8 mouse cellular contexts compared by ENCODE assay signal in the genomic region with DNA sequence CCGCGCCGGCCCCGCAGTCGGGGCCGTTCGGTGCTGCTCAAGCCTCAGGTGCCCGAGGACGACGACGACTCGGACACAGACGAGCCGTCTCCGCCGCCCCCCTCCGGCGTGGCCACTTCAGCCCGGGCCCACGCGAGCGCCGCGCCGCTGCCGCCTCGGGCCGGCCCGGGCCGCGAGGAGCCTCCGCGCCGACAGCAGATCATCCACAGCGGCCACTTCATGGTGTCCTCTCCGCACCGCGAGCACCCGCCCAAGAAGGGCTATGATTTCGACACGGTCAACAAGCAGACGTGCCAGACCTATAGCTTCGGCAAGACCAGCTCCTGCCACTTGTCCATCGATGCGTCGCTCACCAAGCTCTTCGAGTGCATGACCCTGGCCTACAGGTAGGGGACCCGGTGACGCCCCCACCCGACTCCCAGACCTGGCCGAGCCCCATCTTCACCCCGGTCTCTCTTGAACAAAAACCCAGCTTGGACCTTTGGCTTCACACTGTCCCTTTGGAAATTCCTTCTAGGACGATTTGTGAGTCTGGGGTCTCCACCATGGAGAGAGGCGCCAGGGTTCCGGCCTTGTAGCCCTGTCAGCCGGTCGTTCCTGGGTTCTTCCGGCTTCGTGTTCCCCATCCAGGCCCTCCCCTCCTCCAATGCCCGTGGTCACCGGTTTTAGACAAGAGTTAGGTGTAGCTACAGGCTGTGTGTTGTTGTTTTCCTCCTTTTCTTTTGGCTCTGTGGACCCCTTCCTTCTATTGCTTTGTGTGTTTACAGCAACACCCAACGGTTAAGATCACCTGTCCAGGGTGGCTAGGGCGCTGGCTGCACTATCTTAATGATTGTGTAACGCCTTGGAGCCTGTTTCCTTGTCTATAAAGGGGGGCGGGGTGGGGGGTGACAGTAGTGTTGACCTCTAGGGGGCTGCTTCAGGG. TPM values are rescaled to one million over a fixed set of nuclear protein-coding genes. Genes with fewer than 3 reads are reported as not detected.
DNase-seq lines count a peak whose midpoint lies in the region; ATAC-seq and TF ChIP-seq lines count a peak whose summit lies in the region.

No protein-coding gene starts in this region.

- H3K4me3 ChIP-seq in heart, adult 2 months: peak overlapping the region; percentile 90
- peak overlapping the region; percentile 91 for H3K4me3 ChIP-seq in G1E (ENCODE audit: low read depth, low read length)
- H3K4me3 ChIP-seq in erythroblast, embryonic 14.5 days (replicated peaks): peak overlapping the region; percentile 83
- peak overlapping the region; percentile 80 for H3K4me3 ChIP-seq in stomach, embryonic 16.5 days (replicated peaks; ENCODE audit: low read length)

- WGBS in heart, adult 2 months: under 1% methylated on average over 65 of the region's 65 CpGs
- under 1% methylated on average over 65 of the region's 65 CpGs for WGBS in stomach, embryonic 16.5 days

- peak overlapping the region; percentile 94 for H3K27ac ChIP-seq in heart, adult 2 months
- H3K27ac ChIP-seq in stomach, embryonic 16.5 days (ENCODE audit: low read length): peak overlapping the region; percentile 93

- ATAC-seq in G1E (ENCODE audit: extremely low read depth, insufficient number of reproducible peaks, low FRiP score, poor library complexity, severe bottlenecking): no peak
- ATAC-seq in megakaryocyte, adult 5-6 weeks (ENCODE audit: poor library complexity, severe bottlenecking): peak; percentile 28
- ATAC-seq in stomach, embryonic 16.5 days (ENCODE audit: insufficient read depth, low FRiP score): peak; percentile 9; the same call in 1 of the 2 replicates

- no peaks in the 10 kb centered on the region for H3K27me3 ChIP-seq in heart, adult 2 months (ENCODE audit: control insufficient read depth, insufficient read depth, low read length)
- 0 out of 2 replicates have a peak, but pooled peaks cover 4% of the 10 kb centered on the region for H3K27me3 ChIP-seq in G1E (ENCODE audit: insufficient read depth, low read length)
- H3K27me3 ChIP-seq in erythroblast, embryonic 14.5 days (ENCODE audit: control insufficient read depth): peaks cover 7% of the 10 kb centered on the region
- H3K27me3 ChIP-seq in stomach, embryonic 16.5 days (ENCODE audit: control insufficient read depth, insufficient read depth, low read length): no peaks in the 10 kb centered on the region

- peaks cover 24% of the 10 kb centered on the region for H3K36me3 ChIP-seq in heart, adult 2 months (ENCODE audit: control insufficient read depth, insufficient read depth, low read length)
- H3K36me3 ChIP-seq in G1E (replicated peaks): peaks cover 23% of the 10 kb centered on the region
- H3K36me3 ChIP-seq in erythroblast, embryonic 14.5 days (ENCODE audit: control insufficient read depth): no peaks in the 10 kb centered on the region
- H3K36me3 ChIP-seq in stomach, embryonic 16.5 days (ENCODE audit: control insufficient read depth, insufficient read depth, low read length): no peaks in the 10 kb centered on the region

- peaks cover 15% of the 10 kb centered on the region for H3K4me1 ChIP-seq in heart, adult 2 months (ENCODE audit: control insufficient read depth, insufficient read depth, low read length)
- H3K4me1 ChIP-seq in G1E (ENCODE audit: insufficient read depth, low read depth, low read length): peaks cover 52% of the 10 kb centered on the region
- H3K4me1 ChIP-seq in erythroblast, embryonic 14.5 days (ENCODE audit: control insufficient read depth): peaks cover 46% of the 10 kb centered on the region
- H3K4me1 ChIP-seq in stomach, embryonic 16.5 days (ENCODE audit: control insufficient read depth, insufficient read depth, low read length): peaks cover 39% of the 10 kb centered on the region

- no peak for DNase-seq in heart, adult 2 months
- DNase-seq in heart, adult 8-10 months (ENCODE audit: low spot score): no peak
- peak; percentile 59 for DNase-seq in G1E (ENCODE audit: low spot score)
- peak; percentile 72 for DNase-seq in induced T-regulatory cell, adult 2 months (ENCODE audit: low read depth)
- no peak for DNase-seq in layer of hippocampus, adult 8-10 months (ENCODE audit: low spot score in 2 of 2)

- TF ChIP-seq CTCF in heart, adult 2 months (IDR thresholded peaks at IDR 0.05): peak; percentile 44
- TF ChIP-seq CTCF in G1E (IDR thresholded peaks at IDR 0.05; ENCODE audit: low read depth, low read length): no peak

- no peaks in the 10 kb centered on the region for H3K9me3 ChIP-seq in G1E (replicated peaks)
- H3K9me3 ChIP-seq in erythroblast, embryonic 14.5 days (ENCODE audit: control insufficient read depth, low read length): no peaks in the 10 kb centered on the region
- no peaks in the 10 kb centered on the region for H3K9me3 ChIP-seq in stomach, embryonic 16.5 days (replicated peaks; ENCODE audit: control insufficient read depth, low read length)

- peak overlapping the region; percentile 99 for H3K9ac ChIP-seq in heart, adult 2 months (ENCODE audit: low read depth, low read length)
- H3K9ac ChIP-seq in stomach, embryonic 16.5 days (ENCODE audit: low read length): peak overlapping the region; percentile 87

- no peak for TF ChIP-seq POLR2A in heart, adult 2 months (IDR thresholded peaks at IDR 0.05; ENCODE audit: insufficient read depth, low read depth, low read length)

- intact Hi-C loops in heart, adult 2 months (cut with DNase I): loop anchor here (1.0 to 2.0 kb wide), 3 partner anchors 18 to 41 kb away; no protein-coding TSS in a partner anchor

- peak overlapping the region; percentile 60 for H3K4me2 ChIP-seq in stomach, embryonic 16.5 days (ENCODE audit: low read depth, low read length)

- TF ChIP-seq EP300 in heart, adult 2 months (IDR thresholded peaks at IDR 0.05; ENCODE audit: insufficient read depth, low read depth, low read length): no peak

- peaks cover 5% of the 10 kb centered on the region for H3K79me2 ChIP-seq in heart, adult 2 months (replicated peaks; ENCODE audit: control insufficient read depth, insufficient read depth, low read length)

RNA-seq across cellular contexts. Expression of gene Mlxip, which starts 0.6 kb away (rescaled TPM):
- total RNA-seq in heart, adult 2 months (2021): 10 to 100 TPM; 27.8 to 27.9 TPM
- 34.3 and 45.4 TPM in 2 replicates for polyA plus RNA-seq in heart, adult 2 months (2012; rRNA removed)
- 10 to 100 TPM; 23.4 to 30.6 (median 27.3) TPM for total RNA-seq in heart, adult 8-10 months (2022)
- total RNA-seq in G1E (2014; fragmentation: Nextera tagmentation): 42.8 and 42.9 TPM in 2 replicates
- 3.9 TPM in 2 replicates for total RNA-seq in G1E (2017)
- polyA plus RNA-seq in G1E (2012): 13.2 and 15.8 TPM in 2 replicates
- 0.03 and 0.09 TPM in 2 replicates for polyA plus RNA-seq in erythroblast, embryonic 14.5 days (2012)
- total RNA-seq in megakaryocyte, adult 5-6 weeks (2015): 37.0 and 40.0 TPM in 2 replicates
- total RNA-seq in megakaryocyte, adult 5-6 weeks (2017): 11.7 and 15.9 TPM in 2 replicates
- 17.3 and 17.4 TPM in 2 replicates for polyA plus RNA-seq in stomach, embryonic 16.5 days (2015; fragmentation: Nextera tagmentation; extraction: Ambion mirVana)
- 10 to 100 TPM; 17.7 to 23.0 (median 21.0) TPM for total RNA-seq in layer of hippocampus, adult 8-10 months (2022)

RNA-seq across cellular contexts. Expression of gene Bcl7a, which starts 51.6 kb away (rescaled TPM):
- 10 to 100 TPM in 1 of 2 experiments, 1 to 10 TPM in 1; 9.2 to 10.3 TPM for total RNA-seq in heart, adult 2 months (2021)
- 6.3 and 8.3 TPM in 2 replicates for polyA plus RNA-seq in heart, adult 2 months (2012; rRNA removed)
- 10 to 100 TPM in 1 of 4 experiments, 1 to 10 TPM in 3; 8.7 to 12.5 (median 9.4) TPM for total RNA-seq in heart, adult 8-10 months (2022)
- total RNA-seq in G1E (2014; fragmentation: Nextera tagmentation) (33.9 and 41.0 TPM in 2 replicates), G1E (2017) (13.4 and 14.8 TPM in 2 replicates)
- polyA plus RNA-seq in G1E (2012): 41.1 and 49.4 TPM in 2 replicates
- 2.3 and 2.4 TPM in 2 replicates for polyA plus RNA-seq in erythroblast, embryonic 14.5 days (2012)
- 3.8 and 4.0 TPM in 2 replicates for total RNA-seq in megakaryocyte, adult 5-6 weeks (2015)
- 3.8 and 4.7 TPM in 2 replicates for total RNA-seq in megakaryocyte, adult 5-6 weeks (2017)
- 18.7 and 20.4 TPM in 2 replicates for polyA plus RNA-seq in stomach, embryonic 16.5 days (2015; fragmentation: Nextera tagmentation; extraction: Ambion mirVana)
- total RNA-seq in layer of hippocampus, adult 8-10 months (2022): 10 to 100 TPM; 58.5 to 66.1 (median 62.9) TPM

Comparison
In these comparisons a context has a peak if more than half of its experiments do, and no peak if none do; other contexts are left out.
1. DNase-seq: peak in G1E (single experiment) and induced T-regulatory cell, adult 2 months (single experiment); none in heart, adult 2 months (0 of 2), heart, adult 8-10 months (single experiment) and layer of hippocampus, adult 8-10 months (0 of 2).
2. Peak in every context shown above with its lines, with median percentiles within 50 percentile points of each other: H3K4me3 ChIP-seq.